Comparison of ENCODE assay signal across 8 mouse cellular contexts in genomic region chr5:122707276-122708181, GRCm38 (mm10). TPM values are rescaled to one million over a fixed set of nuclear protein-coding genes. Genes with fewer than 3 reads are reported as not detected.
A peak's percentile ranks its signal among the peaks of the same experiment; 100 is the strongest.
DNase-seq lines count a peak whose midpoint lies in the region; ATAC-seq lines count a peak whose summit lies in the region.

Gene P2rx4 (plus strand): TSS chr5:122707544.

- H3K4me1 ChIP-seq in embryonic facial prominence, embryonic 14.5 days (ENCODE audit: control insufficient read depth, insufficient read depth, low read length) = peaks cover 7% of the 10 kb centered on the region
- H3K4me1 ChIP-seq in kidney, embryonic 14.5 days (ENCODE audit: control insufficient read depth, insufficient read depth, low read length) = no peaks in the 10 kb centered on the region
- peaks cover 14% of the 10 kb centered on the region for H3K4me1 ChIP-seq in limb, embryonic 15.5 days

- peak; percentile 92 for ATAC-seq in embryonic facial prominence, embryonic 14.5 days (ENCODE audit: low read depth)
- peak; percentile 88 for ATAC-seq in kidney, embryonic 14.5 days (ENCODE audit: low FRiP score, low TSS enrichment)
- peak; percentile 84 for ATAC-seq in limb, embryonic 15.5 days (ENCODE audit: insufficient number of reproducible peaks, low FRiP score, low TSS enrichment, low read depth)

- WGBS in embryonic facial prominence, embryonic 14.5 days = 2% methylated on average over 33 of the region's 66 CpGs
- WGBS in kidney, embryonic 14.5 days = 2% methylated on average over 66 of the region's 66 CpGs
- WGBS in limb, embryonic 15.5 days = under 1% methylated on average over 65 of the region's 66 CpGs

- H3K4me3 ChIP-seq in embryonic facial prominence, embryonic 14.5 days (ENCODE audit: low read depth, low read length) = peak within 1 kb of the TSS; percentile 77
- peak within 1 kb of the TSS; percentile 52 for H3K4me3 ChIP-seq in kidney, embryonic 14.5 days (ENCODE audit: low read length)
- H3K4me3 ChIP-seq in limb, embryonic 15.5 days = peak within 1 kb of the TSS; percentile 67

- H3K27ac ChIP-seq in embryonic facial prominence, embryonic 14.5 days (replicated peaks; ENCODE audit: low read depth, low read length) = peak within 1 kb of the TSS; percentile 79
- peak within 1 kb of the TSS; percentile 14; the same call in 1 of the 2 replicates for H3K27ac ChIP-seq in kidney, embryonic 14.5 days (ENCODE audit: low read depth, low read length)
- H3K27ac ChIP-seq in limb, embryonic 15.5 days = peak within 1 kb of the TSS; percentile 85

- no peaks in the 10 kb centered on the region for H3K9me3 ChIP-seq in embryonic facial prominence, embryonic 14.5 days (ENCODE audit: control insufficient read depth, low read length)
- H3K9me3 ChIP-seq in kidney, embryonic 14.5 days (ENCODE audit: control insufficient read depth, low read length) = no peaks in the 10 kb centered on the region
- no peaks in the 10 kb centered on the region for H3K9me3 ChIP-seq in limb, embryonic 15.5 days

- H3K27me3 ChIP-seq in embryonic facial prominence, embryonic 14.5 days (replicated peaks; ENCODE audit: control insufficient read depth, insufficient read depth, low read length) = no peaks in the 10 kb centered on the region
- H3K27me3 ChIP-seq in kidney, embryonic 14.5 days (ENCODE audit: control insufficient read depth, insufficient read depth, low read length) = no peaks in the 10 kb centered on the region
- no peaks in the 10 kb centered on the region for H3K27me3 ChIP-seq in limb, embryonic 15.5 days

- no peaks in the 10 kb centered on the region for H3K36me3 ChIP-seq in embryonic facial prominence, embryonic 14.5 days (ENCODE audit: control insufficient read depth, insufficient read depth, low read length)
- H3K36me3 ChIP-seq in kidney, embryonic 14.5 days (ENCODE audit: control insufficient read depth, insufficient read depth, low read length) = no peaks in the 10 kb centered on the region
- no peaks in the 10 kb centered on the region for H3K36me3 ChIP-seq in limb, embryonic 15.5 days

- peak within 1 kb of the TSS; percentile 93 for H3K4me2 ChIP-seq in embryonic facial prominence, embryonic 14.5 days (ENCODE audit: low read depth, low read length)
- peak within 1 kb of the TSS; percentile 62 for H3K4me2 ChIP-seq in kidney, embryonic 14.5 days (replicated peaks; ENCODE audit: low read depth, low read length)
- peak within 1 kb of the TSS; percentile 76 for H3K4me2 ChIP-seq in limb, embryonic 15.5 days

- H3K9ac ChIP-seq in embryonic facial prominence, embryonic 14.5 days (ENCODE audit: low read depth, low read length) = peak within 1 kb of the TSS; percentile 84
- peak within 1 kb of the TSS; percentile 62 for H3K9ac ChIP-seq in kidney, embryonic 14.5 days (ENCODE audit: low read depth, low read length)
- peak within 1 kb of the TSS; percentile 41 for H3K9ac ChIP-seq in limb, embryonic 15.5 days

- DNase-seq in 3T3-L1 (ENCODE audit: low read depth, low spot score) = peak; percentile 75
- peak; percentile 58 to 64 for DNase-seq in adrenal gland, postnatal 4 days (ENCODE audit: low spot score in 2 of 2)
- peak; percentile 90 for DNase-seq in embryonic facial prominence, embryonic 14.5 days (ENCODE audit: low spot score)
- peak; percentile 83 for DNase-seq in heart, adult 8-10 months (ENCODE audit: low spot score)
- DNase-seq in monocyte, adult 2 months (ENCODE audit: low read depth in 1 of 2, low spot score in 2 of 2) = peak; percentile 69 to 87
- peak; percentile 90 for DNase-seq in spleen, postnatal 36 days (ENCODE audit: low spot score in 2 of 2)

RNA-seq across cellular contexts. Expression of gene P2rx4, which starts in this region (rescaled TPM):
- 10 to 100 TPM; 32.9 to 44.8 TPM for total RNA-seq in adrenal gland, postnatal 4 days (2021)
- polyA plus RNA-seq in embryonic facial prominence, embryonic 14.5 days (2014; fragmentation: Nextera tagmentation; extraction: Ambion mirVana) = 20.1 and 22.2 TPM in 2 replicates
- 10 to 100 TPM; 16.2 to 19.3 (median 18.5) TPM for total RNA-seq in heart, adult 8-10 months (2022)
- polyA plus RNA-seq in kidney, embryonic 14.5 days (2014; fragmentation: Nextera tagmentation; extraction: Ambion mirVana) = 14.0 and 14.8 TPM in 2 replicates
- polyA plus RNA-seq in limb, embryonic 15.5 days (2015; fragmentation: Nextera tagmentation; extraction: Ambion mirVana) = 23.1 and 27.8 TPM in 2 replicates

Comparison
In these comparisons a context has a peak if more than half of its experiments do, and no peak if none do; other contexts are left out.
1. Peak in every context shown above with its lines: DNase-seq, ATAC-seq, H3K4me3 ChIP-seq and H3K27ac ChIP-seq.
2. H3K27ac ChIP-seq: peak in every context shown above with its lines; median percentile 85 in limb, embryonic 15.5 days; 79 in embryonic facial prominence, embryonic 14.5 days; 14 in kidney, embryonic 14.5 days.